Mouse (Mus musculus) midbrain, embryonic 10.5 days (tissue): ENCODE results near the gene Rprml. TPM values are rescaled to one million over a fixed set of nuclear protein-coding genes. Genes with fewer than 3 reads are reported as not detected.

Source experiments
- DNase-seq: peaks from one replicate; pipeline ENCODE4 v3.0.0-alpha.2; 2017; ENCODE audit warnings: low spot score
- H3K27ac ChIP-seq: fragments of 300-500 bp; sonication (generic); replicated peaks from 2 replicates; pipeline ENCODE4 v1.5.1; 2016; ENCODE audit warnings: mild to moderate bottlenecking
- H3K27me3 ChIP-seq: fragments of 300-500 bp; sonication (generic); 2 replicates; pipeline ENCODE4 v1.6.1; 2016; ENCODE audit warnings: low read depth, mild to moderate bottlenecking; ENCODE audit not compliant: poor library complexity, severe bottlenecking
- H3K36me3 ChIP-seq: fragments of 300-500 bp; sonication (generic); 2 replicates; pipeline ENCODE4 v1.6.1; 2016; ENCODE audit warnings: mild to moderate bottlenecking, moderate library complexity
- H3K4me1 ChIP-seq: fragments of 300-500 bp; sonication (generic); 2 replicates; pipeline ENCODE4 v1.6.1; 2016
- H3K4me3 ChIP-seq: fragments of 300-500 bp; sonication (generic); 2 replicates; pipeline ENCODE4 v1.5.1; 2016; ENCODE audit warnings: mild to moderate bottlenecking, moderate library complexity
- H3K9me3 ChIP-seq: fragments of 300-500 bp; sonication (generic); replicated peaks from 2 replicates; pipeline ENCODE4 v1.6.1; 2016; ENCODE audit warnings: mild to moderate bottlenecking
- WGBS: fragments of 180-500 bp; shearing (Covaris S2); methylation state at CpG from one replicate; pipeline ENCODE4 v1.1.7; 2016; 5-methylcytosine and 5-hydroxymethylcytosine counted together
- polyA plus RNA-seq: library from polyadenylated mRNA; unstranded; fragments of >200 nt; fragmentation: Nextera tagmentation; extraction: Ambion mirVana; gene quantifications from 2 replicates; pipeline ENCODE4 v1.2.1, GENCODE M21; 2016

Rprml gene
- 0.14 TPM in 1 of 2 replicates, not detected in the other for polyA plus RNA-seq

GRCm38 (mm10) chr11:103649301-103649982, at the start of gene Rprml:
Rprml (plus strand) TSS chr11:103649570.
- Histone ChIP-seq H3K36me3 (no peaks in the 10 kb centered on the region), H3K4me1 (peaks cover 23% of the 10 kb centered on the region), H3K27ac (no peak within 1 kb of the TSS), H3K27me3 (peaks cover 82% of the 10 kb centered on the region), H3K4me3 (peak within 1 kb of the TSS; percentile 49), H3K9me3 (peaks cover 1% of the 10 kb centered on the region; the same call in 1 of the 2 replicates)
- WGBS: 1% methylated on average over 71 of the region's 71 CpGs
- peak; percentile 27 for DNase-seq

GRCm38 (mm10) chr11:103606611-103607010, 42.8 kb upstream of the Rprml start:
- H3K27ac ChIP-seq: no peak overlapping the region
- DNase-seq: no peak
- no peaks in the 10 kb centered on the region for H3K36me3 ChIP-seq
- 73% methylated on average over 5 of the region's 5 CpGs for WGBS
- H3K4me1 ChIP-seq: no peaks in the 10 kb centered on the region
- no peaks in the 10 kb centered on the region for H3K9me3 ChIP-seq
- no peak overlapping the region for H3K4me3 ChIP-seq
- H3K27me3 ChIP-seq: no peaks in the 10 kb centered on the region

- WGBS: 98% methylated on average over 2 of the region's 2 CpGs
- H3K4me3 ChIP-seq: no peak overlapping the region
- no peak overlapping the region for H3K27ac ChIP-seq
- no peaks in the 10 kb centered on the region for H3K27me3 ChIP-seq
- no peaks in the 10 kb centered on the region for H3K36me3 ChIP-seq
- no peaks in the 10 kb centered on the region for H3K4me1 ChIP-seq
- H3K9me3 ChIP-seq: no peaks in the 10 kb centered on the region
- no peak for DNase-seq
Measured at GRCm38 (mm10) chr11:103610772-103611171, 38.6 kb upstream of the Rprml start.

- no peaks in the 10 kb centered on the region for H3K27me3 ChIP-seq
- H3K27ac ChIP-seq: no peak within 1 kb of the TSS
- H3K4me3 ChIP-seq: no peak within 1 kb of the TSS
- H3K4me1 ChIP-seq: no peaks in the 10 kb centered on the region
- no peaks in the 10 kb centered on the region for H3K9me3 ChIP-seq
- WGBS: 87% methylated on average over 9 of the region's 9 CpGs
- no peaks in the 10 kb centered on the region for H3K36me3 ChIP-seq
- no peak for DNase-seq
Measured at GRCm38 (mm10) chr11:103621040-103621439, 28.3 kb upstream of the Rprml start, which contains the start of gene Gm884. Gm884 (minus strand) TSS chr11:103621140.

DNA sequence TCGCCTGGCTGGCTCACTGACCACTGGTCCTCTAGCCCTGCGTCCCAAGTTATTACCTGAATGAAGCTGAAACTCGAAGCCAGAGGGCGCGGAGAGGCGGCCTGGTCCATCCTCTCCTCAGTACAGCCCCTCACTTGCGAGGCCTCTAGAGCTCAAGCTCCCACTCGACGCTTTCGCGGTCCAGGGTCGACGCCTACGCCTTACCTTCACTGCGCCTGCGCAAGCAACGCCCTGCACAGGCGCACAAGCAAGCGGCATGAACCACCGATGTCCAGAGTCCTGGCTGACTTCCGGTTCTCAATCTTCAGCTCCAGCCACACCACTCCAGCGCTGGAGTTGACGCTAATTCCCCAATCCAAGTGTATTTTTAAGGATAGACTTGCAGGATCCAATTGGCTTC, 21.9 kb upstream of the Rprml start:
- no peak overlapping the region for H3K4me3 ChIP-seq
- 82% methylated on average over 23 of the region's 23 CpGs for WGBS
- no peaks in the 10 kb centered on the region for H3K36me3 ChIP-seq
- H3K4me1 ChIP-seq: no peaks in the 10 kb centered on the region
- H3K27me3 ChIP-seq: no peaks in the 10 kb centered on the region
- H3K27ac ChIP-seq: no peak overlapping the region
- no peak for DNase-seq
- H3K9me3 ChIP-seq: no peaks in the 10 kb centered on the region

DNA sequence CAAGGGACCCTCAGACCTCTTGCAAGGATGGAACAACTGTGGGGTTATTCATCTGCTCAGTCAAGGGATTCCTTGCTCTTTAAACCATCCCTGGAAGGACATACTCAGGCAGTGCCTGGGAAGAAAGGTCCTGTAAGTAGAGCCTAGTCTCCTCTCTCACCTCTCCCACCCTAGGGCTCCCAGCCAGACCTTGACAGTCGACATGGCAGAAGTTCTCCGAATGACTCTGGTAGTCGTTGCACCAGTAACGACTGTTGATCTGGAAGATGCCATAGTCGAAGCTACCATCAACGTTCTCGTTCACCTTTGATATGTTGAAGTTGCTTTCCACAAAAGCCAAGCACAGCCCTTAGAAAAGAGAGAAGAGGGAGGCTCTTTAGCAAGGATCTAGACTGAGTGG, 14.6 kb upstream of the Rprml start:
- Histone ChIP-seq H3K27me3 (peaks cover 3% of the 10 kb centered on the region), H3K36me3 (no peaks in the 10 kb centered on the region), H3K9me3 (no peaks in the 10 kb centered on the region), H3K4me1 (no peaks in the 10 kb centered on the region), H3K4me3 (no peak overlapping the region), H3K27ac (no peak overlapping the region)
- 89% methylated on average over 7 of the region's 7 CpGs for WGBS
- DNase-seq: no peak

DNA sequence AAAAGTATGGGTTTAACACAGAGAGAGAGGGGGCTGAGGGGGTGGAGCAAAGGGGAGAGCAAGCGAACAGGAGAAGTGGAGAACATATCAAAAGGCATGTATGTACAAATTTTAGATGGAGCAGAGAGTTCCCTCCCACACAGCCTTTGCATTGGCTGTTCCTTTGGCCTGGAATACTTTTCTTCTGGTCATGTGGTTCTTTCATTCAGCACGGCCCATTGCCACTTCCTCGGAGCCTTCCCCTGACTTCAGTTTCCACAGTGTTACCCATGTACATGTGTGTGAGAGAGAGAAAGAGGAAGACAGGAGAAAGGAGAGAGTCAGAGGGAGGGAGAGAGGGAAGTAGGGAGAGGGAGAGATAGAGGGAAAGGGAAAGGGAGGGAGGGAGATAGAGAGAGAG, 13.9 kb upstream of the Rprml start:
- Histone ChIP-seq H3K4me3 (no peak overlapping the region), H3K4me1 (no peaks in the 10 kb centered on the region), H3K27ac (no peak overlapping the region), H3K36me3 (no peaks in the 10 kb centered on the region), H3K9me3 (no peaks in the 10 kb centered on the region), H3K27me3 (peaks cover 9% of the 10 kb centered on the region)
- 87% methylated on average over 3 of the region's 3 CpGs for WGBS
- DNase-seq: no peak

DNA sequence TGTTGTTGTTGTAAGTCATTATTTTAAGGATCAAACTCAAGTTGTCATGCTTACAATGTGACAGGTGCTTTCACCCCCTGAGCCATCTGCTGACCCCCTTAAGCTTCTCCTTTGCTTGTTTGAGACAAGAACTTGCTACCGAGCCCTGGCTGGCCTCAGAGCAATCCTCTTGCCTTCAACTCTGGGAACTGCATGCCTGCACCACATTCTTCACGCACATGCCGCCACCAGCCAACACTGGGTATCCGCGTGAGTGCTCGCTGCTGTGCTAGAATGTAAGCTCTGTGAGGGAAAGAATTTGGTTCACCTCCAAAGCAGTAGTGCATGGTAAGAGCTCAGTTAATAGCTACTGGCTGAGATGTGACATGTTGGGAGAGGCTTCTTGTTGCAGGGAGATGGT, 13.1 kb upstream of the Rprml start:
- no peak overlapping the region for H3K27ac ChIP-seq
- no peak for DNase-seq
- H3K4me1 ChIP-seq: no peaks in the 10 kb centered on the region
- no peaks in the 10 kb centered on the region for H3K36me3 ChIP-seq
- no peak overlapping the region for H3K4me3 ChIP-seq
- 84% methylated on average over 6 of the region's 6 CpGs for WGBS
- no peaks in the 10 kb centered on the region for H3K9me3 ChIP-seq
- peaks cover 17% of the 10 kb centered on the region for H3K27me3 ChIP-seq

- Histone ChIP-seq H3K4me3 (peak within 1 kb of the TSS; percentile 32), H3K27ac (no peak within 1 kb of the TSS), H3K9me3 (no peaks in the 10 kb centered on the region), H3K27me3 (peaks cover 27% of the 10 kb centered on the region), H3K4me1 (no peaks in the 10 kb centered on the region), H3K36me3 (no peaks in the 10 kb centered on the region)
- no peak for DNase-seq
- WGBS: 76% methylated on average over 3 of the region's 3 CpGs
Measured at GRCm38 (mm10) chr11:103638790-103639189, 10.6 kb upstream of the Rprml start, which contains the start of gene Lyzl6. Lyzl6 (minus strand) TSS chr11:103638890.

DNA sequence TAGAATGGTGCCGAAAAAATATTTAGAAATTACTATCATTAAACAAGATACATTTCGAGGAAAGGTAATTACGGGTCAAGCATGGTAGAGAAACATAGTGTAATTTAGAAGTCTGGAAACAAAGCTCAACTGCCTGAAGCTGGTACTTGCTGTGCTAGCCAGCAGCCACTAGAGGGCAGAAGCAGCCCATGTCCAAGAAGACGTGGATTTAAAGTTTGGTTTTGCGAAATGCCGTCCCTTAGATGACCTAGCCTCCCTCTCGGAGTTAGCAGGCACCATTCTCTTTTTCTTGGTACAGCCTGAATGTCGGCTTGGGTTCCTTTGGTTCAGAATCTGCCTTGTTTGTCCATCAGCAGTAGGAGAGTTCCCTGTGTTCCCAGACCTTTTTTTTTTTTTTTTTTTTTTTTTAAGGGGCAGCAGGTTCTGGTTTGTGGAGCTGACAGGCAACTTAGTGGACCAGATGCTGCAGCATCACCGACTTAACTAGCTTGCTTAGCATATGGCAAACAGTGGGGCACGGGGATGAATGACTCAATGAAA, 9.9 kb upstream of the Rprml start:
- Histone ChIP-seq H3K27me3 (peaks cover 27% of the 10 kb centered on the region), H3K27ac (no peak overlapping the region), H3K36me3 (no peaks in the 10 kb centered on the region), H3K4me1 (no peaks in the 10 kb centered on the region), H3K4me3 (peak overlapping the region; percentile 32), H3K9me3 (peaks cover 2% of the 10 kb centered on the region; the same call in 1 of the 2 replicates)
- DNase-seq: peak; percentile 72
- WGBS: 7% methylated on average over 10 of the region's 10 CpGs

GRCm38 (mm10) chr11:103643211-103643610, 6.2 kb upstream of the Rprml start:
- H3K27me3 ChIP-seq: peaks cover 47% of the 10 kb centered on the region
- H3K36me3 ChIP-seq: no peaks in the 10 kb centered on the region
- H3K9me3 ChIP-seq: peaks cover 3% of the 10 kb centered on the region; the same call in 1 of the 2 replicates
- WGBS: 83% methylated on average over 9 of the region's 9 CpGs
- DNase-seq: no peak
- peaks cover 3% of the 10 kb centered on the region for H3K4me1 ChIP-seq
- no peak overlapping the region for H3K27ac ChIP-seq
- no peak overlapping the region for H3K4me3 ChIP-seq

- Histone ChIP-seq H3K4me1 (peaks cover 23% of the 10 kb centered on the region), H3K9me3 (peaks cover 3% of the 10 kb centered on the region; the same call in 1 of the 2 replicates), H3K4me3 (no peak overlapping the region), H3K27ac (no peak overlapping the region), H3K27me3 (peaks cover 61% of the 10 kb centered on the region), H3K36me3 (no peaks in the 10 kb centered on the region)
- WGBS: 83% methylated on average over 8 of the region's 8 CpGs
- no peak for DNase-seq
Measured at GRCm38 (mm10) chr11:103645731-103646130, 3.6 kb upstream of the Rprml start.

DNA sequence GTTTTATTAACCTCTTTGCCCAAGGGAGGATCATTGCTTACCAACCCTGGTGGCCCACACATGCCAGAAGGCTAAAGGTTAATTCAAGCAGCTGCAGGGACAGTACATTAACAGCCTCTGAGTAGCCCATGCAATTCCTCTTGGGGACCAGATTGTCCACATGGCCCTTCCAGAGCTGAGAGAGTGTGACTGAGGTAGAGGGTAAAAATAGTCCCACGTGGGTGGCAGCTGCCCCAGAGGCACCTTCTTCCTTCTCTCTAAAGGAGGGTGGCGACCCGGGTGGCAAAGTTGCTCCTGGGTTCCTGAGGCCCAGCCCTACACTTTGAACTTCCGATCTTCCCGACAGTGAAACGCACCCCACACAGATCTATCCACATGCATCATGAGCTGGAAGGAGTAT, 3.1 kb upstream of the Rprml start:
- DNase-seq: no peak
- WGBS: 84% methylated on average over 6 of the region's 6 CpGs
- no peak overlapping the region for H3K27ac ChIP-seq
- peaks cover 3% of the 10 kb centered on the region; the same call in 1 of the 2 replicates for H3K9me3 ChIP-seq
- H3K4me1 ChIP-seq: peaks cover 23% of the 10 kb centered on the region
- H3K27me3 ChIP-seq: peaks cover 61% of the 10 kb centered on the region
- no peaks in the 10 kb centered on the region for H3K36me3 ChIP-seq
- no peak overlapping the region for H3K4me3 ChIP-seq
